Mouse (Mus musculus) adrenal gland, postnatal 36 days (tissue): Measurements from ENCODE around the gene Pms2. TPM values are rescaled to one million over a fixed set of nuclear protein-coding genes. Genes with fewer than 3 reads are reported as not detected.

Source experiments
- DNase-seq, 2 experiments: peaks; one replicate each; pipeline ENCODE4 v3.0.0; 2021; ENCODE audit warnings: mixed read lengths in 1 of 2
- total RNA-seq, 2 experiments: library from RNA; stranded (reverse); gene quantifications; 2 replicates each; pipeline ENCODE4 v1.2.3; 2021

Gene Pms2
- total RNA-seq, 2 experiments from 2014 or later: 9.3 to 9.4 TPM

- peak; percentile 43 to 59 for DNase-seq
Observed at GRCm38 (mm10) chr5:143932831-143933230, 23.1 kb downstream of the Pms2 start, which contains the start of gene Rsph10b. Gene Rsph10b (plus strand): TSS chr5:143933035.

GRCm38 (mm10) chr5:143933414-143933813 lies 23.6 kb downstream of the Pms2 start:
- DNase-seq: no peak

- no peak for DNase-seq
Observed at GRCm38 (mm10) chr5:143933875-143934274, 24.1 kb downstream of the Pms2 start.

- DNase-seq: no peak
Observed at GRCm38 (mm10) chr5:143936156-143936555, 26.4 kb downstream of the Pms2 start.

- DNase-seq: no peak
Observed at GRCm38 (mm10) chr5:143941588-143941987, 31.8 kb downstream of the Pms2 start.

DNA sequence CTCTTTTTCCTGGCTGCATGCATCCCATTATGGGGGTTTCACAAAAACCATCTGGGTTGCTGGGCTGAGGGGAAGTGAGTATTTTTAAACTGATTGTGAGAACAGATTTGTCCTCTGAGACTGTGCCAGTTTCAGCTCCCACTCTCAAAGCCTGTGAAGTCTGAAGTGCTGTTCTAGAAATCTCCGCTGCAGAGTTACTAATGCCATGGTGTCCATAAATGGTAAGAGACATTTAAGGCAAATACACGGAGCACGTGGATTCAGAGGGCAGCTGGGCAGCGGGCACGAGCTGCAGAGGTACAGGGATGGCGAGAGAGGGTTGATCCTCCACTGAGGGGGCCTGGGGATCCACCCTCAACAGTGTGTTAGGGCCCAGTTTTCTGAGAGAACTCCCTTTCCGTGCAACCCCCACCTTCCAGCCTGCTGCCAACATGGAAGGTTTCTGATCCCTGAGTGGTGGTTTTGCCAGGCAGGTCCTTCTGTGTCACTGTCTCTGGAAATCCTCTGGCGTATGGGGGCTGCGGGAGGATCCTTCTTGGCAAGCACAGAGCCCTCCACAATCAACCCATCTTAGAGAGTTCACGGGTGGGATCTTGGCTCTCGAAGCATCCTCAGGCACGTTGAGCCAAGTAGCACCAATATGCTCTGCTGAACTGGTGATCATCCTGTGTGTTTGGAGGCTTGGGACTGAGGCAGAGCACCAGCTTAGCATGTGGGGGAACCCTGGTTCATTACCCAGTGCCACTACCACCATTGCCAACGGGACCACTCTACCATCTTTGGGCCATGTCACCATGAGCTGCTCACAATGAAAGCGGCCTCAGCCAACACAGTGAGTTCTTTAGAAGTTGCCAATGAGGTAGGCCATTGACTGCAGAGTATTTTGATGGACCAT lies 33.7 kb downstream of the Pms2 start:
- DNase-seq: no peak

DNA sequence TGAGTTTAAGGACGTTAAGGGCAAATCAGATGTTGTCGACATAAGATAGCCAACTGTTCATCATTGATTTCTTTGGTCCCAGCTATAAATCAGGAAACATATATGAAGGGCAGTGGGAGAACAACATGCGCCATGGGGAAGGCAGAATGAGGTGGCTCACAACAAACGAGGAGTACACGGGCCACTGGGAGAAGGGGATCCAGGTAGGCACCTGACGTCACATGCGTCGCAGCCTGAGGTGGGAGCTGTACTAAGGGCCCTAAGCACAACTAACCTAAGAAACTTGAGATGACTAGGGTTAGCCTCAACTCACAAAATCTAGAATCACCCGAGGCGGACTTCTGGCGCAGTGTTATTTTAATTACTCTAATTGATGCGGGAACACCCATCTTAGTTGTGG lies 38.6 kb downstream of the Pms2 start:
- no peak for DNase-seq

DNA sequence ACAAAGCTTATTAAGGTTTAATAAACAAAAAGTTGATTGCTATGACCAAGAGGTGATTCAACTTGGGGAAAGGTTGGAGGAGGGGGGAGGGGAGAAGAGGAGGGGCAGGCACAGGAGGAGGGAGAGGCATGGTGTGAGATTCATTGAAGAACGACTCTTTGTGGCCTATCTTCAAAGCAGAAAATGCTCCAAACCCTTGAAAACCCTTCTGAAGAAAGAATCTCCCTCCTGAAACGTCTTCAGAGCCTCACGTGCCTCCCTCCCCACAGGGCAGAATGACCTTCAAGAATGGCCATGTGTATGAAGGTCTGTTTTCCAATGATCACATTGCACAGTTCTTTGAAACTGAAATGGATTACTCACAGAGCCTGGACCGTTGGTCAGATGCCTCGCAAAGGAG lies 40.3 kb downstream of the Pms2 start:
- DNase-seq: peak; percentile 23 to 35

GRCm38 (mm10) chr5:143957101-143957500 lies 47.3 kb downstream of the Pms2 start:
- no peak for DNase-seq

- DNase-seq: no peak
Observed at GRCm38 (mm10) chr5:143959551-143959950, 49.8 kb downstream of the Pms2 start.

GRCm38 (mm10) chr5:143961176-143961575 lies 51.4 kb downstream of the Pms2 start:
- no peak for DNase-seq

- DNase-seq: peak; percentile 85 to 88
Observed at GRCm38 (mm10) chr5:143965586-143966345, 56.0 kb downstream of the Pms2 start.

DNA sequence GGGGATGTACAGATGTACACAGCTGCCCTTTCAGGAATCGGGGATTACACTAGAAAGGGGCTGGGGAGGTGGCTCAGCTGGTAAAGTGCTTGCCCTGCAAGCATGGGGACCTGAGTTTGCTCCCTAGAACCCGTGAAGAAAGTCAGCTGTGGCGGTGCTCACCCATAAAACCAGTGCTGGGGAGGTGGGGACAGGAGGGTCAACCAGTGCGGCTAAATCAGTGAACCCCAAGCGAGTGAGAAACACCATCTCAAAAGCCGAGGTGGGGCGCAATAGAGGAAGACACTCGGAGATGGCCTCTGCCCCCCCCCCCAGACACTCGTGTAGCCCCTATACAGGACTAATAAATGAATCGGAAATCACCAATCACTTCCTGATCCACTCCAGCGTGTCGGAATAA lies 56.9 kb downstream of the Pms2 start:
- no peak for DNase-seq

GRCm38 (mm10) chr5:143972628-143973027 lies 62.9 kb downstream of the Pms2 start:
- DNase-seq: no peak

DNA sequence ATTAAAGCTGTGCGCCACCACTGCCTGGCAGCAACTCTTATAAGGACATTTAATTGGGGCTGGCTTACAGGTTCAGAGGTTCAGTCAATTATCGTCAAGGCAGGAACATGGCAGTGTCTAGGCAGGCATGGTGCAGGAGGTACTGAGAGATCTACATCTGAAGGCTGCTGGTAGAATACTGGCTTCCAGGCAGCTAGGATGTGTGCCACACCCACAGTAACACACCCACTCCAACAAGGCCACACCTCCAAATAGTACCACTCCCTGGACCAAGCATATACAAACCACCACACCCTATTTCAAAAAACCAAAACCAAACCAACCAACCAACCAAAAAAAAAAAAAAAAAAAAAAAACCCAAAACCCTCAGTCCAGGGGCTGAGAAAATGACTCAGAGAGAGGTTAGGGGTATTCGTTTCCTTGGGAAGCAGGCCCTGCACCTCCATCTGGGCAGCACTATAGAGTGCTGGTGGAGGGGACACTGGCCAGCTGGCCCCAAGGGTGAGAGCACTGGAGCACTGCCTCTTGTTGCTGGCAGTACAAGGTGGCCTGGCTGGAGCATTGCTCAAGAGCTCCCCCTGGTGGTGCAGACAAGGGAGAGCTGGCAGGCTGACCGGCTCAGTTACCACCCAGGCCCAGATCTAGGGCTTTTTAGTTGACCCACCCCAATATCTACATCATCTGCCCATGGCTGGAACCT lies 65.3 kb downstream of the Pms2 start:
- peak; percentile 74 to 83 for DNase-seq

DNA sequence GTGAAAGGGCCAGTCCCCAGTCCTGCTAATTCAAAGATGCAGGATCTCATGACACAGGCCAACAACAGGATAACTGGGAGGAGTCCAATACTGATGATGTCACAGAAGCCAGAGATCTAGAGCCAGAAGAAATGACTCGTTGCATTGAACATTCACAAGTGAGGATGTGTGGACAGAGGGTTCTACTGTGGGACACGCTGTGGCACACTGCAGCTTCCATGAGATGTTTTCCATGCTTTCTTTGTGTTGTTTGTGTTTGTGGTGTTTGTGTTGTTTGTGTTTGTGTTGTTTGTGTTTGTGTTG lies 65.8 kb downstream of the Pms2 start:
- DNase-seq: no peak

DNA sequence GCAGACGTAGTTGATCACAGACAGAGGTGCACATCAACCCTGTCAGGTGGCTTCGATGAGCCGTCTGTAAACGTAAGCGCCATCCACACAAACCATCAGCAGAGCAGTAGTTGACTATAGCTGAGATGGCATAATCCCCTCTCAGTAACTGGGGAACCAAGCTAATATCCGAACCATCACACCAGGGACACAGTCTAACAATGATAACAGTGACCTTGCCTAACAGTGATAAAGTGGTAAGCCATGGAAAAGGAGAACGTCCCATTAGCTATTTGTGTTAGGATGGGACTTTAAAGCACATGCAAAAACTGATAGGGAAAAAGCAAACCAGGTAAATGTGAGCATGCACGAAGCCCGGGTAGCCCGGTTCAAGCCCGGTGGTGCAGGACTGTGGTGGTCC lies 66.5 kb downstream of the Pms2 start:
- DNase-seq: no peak

DNA sequence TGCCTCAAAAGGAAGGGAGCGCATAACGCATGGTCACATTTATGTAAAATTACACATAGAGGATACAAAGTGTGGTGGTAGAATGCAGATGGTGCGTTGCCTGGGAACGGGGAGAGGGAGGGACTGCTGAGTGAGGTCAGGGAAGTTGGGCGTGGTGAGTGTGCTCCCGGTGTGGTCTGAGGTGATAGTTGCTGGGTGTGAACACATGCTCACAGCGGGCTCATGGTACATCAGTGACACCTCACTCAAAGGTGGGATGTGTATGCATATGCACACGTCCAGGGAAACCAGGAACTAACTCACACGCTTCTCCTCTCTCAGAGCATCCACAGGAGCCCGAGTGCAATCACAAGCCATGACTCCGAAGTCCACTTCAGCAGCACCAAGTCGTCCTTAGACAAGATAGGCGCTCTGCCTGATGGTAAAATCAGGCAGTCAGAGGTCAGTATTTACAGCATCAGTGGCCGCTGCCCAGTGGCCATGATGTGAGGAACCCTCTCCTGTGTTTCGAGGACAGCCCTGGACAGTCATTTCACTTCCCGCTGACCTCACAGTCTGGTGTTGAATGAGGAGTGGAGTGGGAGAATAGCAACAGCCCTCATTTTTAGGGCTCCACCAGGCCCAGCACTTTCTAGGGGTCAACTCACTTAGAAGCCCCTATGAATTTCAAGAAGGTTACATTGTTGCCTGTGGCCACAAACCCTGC lies 67.1 kb downstream of the Pms2 start:
- no peak for DNase-seq

- no peak for DNase-seq
Observed at GRCm38 (mm10) chr5:143980858-143981257, 71.1 kb downstream of the Pms2 start.

- DNase-seq: no peak
Observed at GRCm38 (mm10) chr5:143982361-143982760, 72.6 kb downstream of the Pms2 start.
